Mouse (Mus musculus): Measurements from ENCODE around the gene Ptpn6.

The Ptpn6 gene

GRCm38 (mm10) chr6:124755306-124755705 is 16.8 kb upstream of the Ptpn6 start:
- DNase-seq = no peak

- DNase-seq = no peak
Measured at GRCm38 (mm10) chr6:124753861-124754260, 15.3 kb upstream of the Ptpn6 start.

- DNase-seq = no peak
Measured at GRCm38 (mm10) chr6:124750405-124750804, 11.9 kb upstream of the Ptpn6 start.

- DNase-seq = no peak
Measured at GRCm38 (mm10) chr6:124746654-124747632, 8.4 kb upstream of the Ptpn6 start.

- no peak for DNase-seq
Measured at GRCm38 (mm10) chr6:124746296-124746605, 7.7 kb upstream of the Ptpn6 start.

GRCm38 (mm10) chr6:124745490-124746295 is 7.2 kb upstream of the Ptpn6 start:
- peak; percentile 95 for DNase-seq

GRCm38 (mm10) chr6:124744755-124745321 is 6.3 kb upstream of the Ptpn6 start:
- DNase-seq = no peak

- no peak for DNase-seq
Measured at GRCm38 (mm10) chr6:124743647-124744046, 5.1 kb upstream of the Ptpn6 start.

DNA sequence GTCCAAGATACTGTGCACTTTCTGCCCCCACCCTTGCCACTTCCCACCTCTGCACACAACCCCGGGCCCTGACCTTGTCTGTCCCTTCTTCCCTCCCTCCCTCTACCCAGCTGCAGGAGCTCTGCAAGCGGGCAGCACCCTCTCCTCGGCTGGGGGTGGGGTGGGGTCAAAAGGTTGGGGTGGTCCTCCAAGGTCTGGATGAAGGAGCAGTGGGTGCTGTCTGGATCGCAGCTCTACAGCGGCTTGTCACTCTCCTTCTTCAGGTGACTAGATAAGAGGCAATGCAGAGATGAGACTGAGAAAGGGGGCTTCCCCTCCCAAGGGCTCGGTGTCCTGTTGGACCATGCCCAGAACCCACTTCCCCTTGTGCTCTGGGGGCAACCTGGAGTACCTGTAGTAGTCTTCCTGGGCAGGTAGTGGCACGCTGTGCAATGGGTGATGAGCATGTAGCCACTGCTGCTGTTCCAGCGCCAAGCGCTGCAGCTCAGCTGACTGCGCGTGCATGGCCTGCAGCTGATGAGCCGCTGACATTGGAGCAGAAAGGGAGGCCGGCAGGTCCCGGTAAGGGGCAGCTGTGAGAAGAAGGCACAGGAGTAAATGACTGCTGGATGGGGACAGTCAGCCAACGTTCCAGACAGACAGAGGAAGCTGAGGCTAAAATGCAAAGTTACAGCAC is 4.5 kb upstream of the Ptpn6 start:
- DNase-seq = no peak

GRCm38 (mm10) chr6:124741842-124742241 is 3.3 kb upstream of the Ptpn6 start:
- no peak for DNase-seq

GRCm38 (mm10) chr6:124740888-124741761 is 2.6 kb upstream of the Ptpn6 start, which contains the start of gene Grcc10:
Grcc10 (minus strand) TSS chr6:124741374.
- DNase-seq = peak; percentile 86

DNA sequence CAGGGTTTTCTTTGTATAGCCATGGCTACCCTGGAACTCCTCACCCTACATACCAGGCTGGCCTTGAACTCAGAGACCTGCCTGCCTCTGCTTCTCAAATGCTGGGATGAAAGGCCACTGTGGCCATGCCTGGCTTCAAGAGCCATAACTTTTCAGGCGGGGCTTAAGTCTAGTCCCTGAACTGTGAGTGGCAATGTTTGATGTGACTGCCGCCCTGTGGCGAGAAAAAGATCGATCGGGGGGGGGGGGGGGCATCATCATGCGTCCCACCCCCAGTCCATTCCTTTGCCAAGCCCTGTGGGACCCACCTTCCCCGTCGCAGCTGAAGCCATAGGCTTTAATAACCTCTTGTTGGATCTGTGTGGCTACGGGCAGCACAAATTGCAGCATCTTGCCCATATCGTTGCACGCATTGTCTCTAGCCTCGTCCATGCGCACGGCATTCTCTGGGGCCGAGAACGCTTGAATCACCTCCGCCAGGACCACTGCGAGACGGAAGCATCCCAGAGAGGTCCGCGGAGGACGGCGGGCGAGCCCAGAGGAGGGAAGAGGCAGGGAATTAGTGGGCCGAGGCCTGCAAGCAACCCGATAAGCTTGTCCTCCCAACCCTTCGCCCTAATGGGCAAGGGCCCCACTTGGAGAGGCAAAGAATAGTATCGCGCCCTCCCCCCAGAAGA is 1.8 kb upstream of the Ptpn6 start:
- peak; percentile 57 for DNase-seq

GRCm38 (mm10) chr6:124739231-124739796 is 800 bp upstream of the Ptpn6 start:
- DNase-seq = no peak

DNA sequence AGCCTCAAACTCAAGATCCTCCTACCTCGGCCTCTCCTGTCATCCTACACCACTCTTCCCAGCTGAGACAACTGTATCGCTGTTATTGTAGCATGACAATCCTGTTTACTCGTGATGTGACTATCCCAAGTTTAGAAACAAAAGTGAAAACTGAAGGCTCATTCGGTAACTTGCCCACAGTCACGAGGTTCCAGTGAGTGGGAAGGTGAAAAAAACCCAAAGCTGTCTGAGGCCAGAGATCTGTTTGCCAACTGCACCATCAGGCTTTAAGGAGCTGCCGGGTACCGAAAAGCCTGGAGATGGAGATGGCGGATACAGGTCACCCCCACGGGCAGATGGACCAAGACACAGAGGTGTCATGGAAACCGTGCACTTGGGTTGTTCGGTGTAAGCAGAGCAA is 1.5 kb downstream of the Ptpn6 start:
- no peak for DNase-seq

DNA sequence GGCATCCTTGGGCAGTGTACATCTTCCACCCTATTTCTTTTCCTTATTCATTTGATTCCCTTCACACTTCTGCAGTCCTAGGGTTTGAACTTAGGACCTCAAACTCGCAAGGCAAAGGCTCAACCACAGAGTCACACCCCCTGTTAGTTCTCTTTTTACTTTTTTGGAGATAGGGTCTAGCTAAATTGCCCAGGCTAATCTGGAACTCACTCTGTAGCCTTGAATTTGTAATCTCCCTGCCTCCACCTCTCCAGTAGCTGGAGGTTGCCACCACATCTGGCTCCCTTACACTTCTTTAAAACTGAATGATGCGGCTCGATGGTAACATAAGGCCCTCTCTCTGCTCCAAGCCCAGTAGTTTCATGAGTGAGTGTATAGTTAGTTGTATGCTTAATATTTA is 4.1 kb downstream of the Ptpn6 start:
- no peak for DNase-seq

- DNase-seq = no peak
Measured at GRCm38 (mm10) chr6:124732476-124733370, 5.8 kb downstream of the Ptpn6 start.

GRCm38 (mm10) chr6:124731038-124731437 is 7.5 kb downstream of the Ptpn6 start:
- DNase-seq = no peak

GRCm38 (mm10) chr6:124729850-124730705 is 8.4 kb downstream of the Ptpn6 start:
- no peak for DNase-seq

DNA sequence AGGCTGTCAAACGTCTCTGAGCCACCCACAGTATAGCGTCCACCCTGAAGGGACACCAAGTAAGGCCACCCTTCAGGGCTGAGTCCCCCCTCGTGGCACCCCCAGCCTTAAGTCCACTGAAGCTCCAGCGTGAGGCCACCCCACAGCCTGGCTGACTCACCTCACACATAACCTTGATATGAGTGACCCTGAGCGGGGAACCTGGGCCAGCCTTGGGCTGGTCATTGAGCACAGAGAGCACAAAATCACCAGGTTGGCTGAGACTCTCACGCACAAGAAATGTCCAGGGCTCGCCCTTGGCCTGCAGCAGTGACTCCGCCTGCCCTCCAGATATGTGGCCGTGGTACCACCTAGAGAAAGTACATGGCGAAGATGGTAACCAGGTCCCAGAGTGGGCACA is 9.9 kb downstream of the Ptpn6 start:
- no peak for DNase-seq
